Mouse (Mus musculus) forebrain, embryonic 14.5 days (tissue): Measurements from ENCODE around the gene Spag16. TPM values are rescaled to one million over a fixed set of nuclear protein-coding genes. Genes with fewer than 3 reads are reported as not detected.
A peak's percentile ranks its signal among the peaks of the same experiment; 100 is the strongest.

ENCODE experiments used
- ATAC-seq: fragments of 200-750 bp; cut with Nextera tagmentation; 2 replicates; pipeline ENCODE4 v1.8.0; 2017; ENCODE audit warnings: mild to moderate bottlenecking, moderate library complexity
- DNase-seq: peaks from one replicate; pipeline ENCODE4 v3.0.0-alpha.2; 2015; ENCODE audit warnings: low spot score
- H3K27ac ChIP-seq: fragments of 300-500 bp; sonication (generic); 2 replicates; pipeline ENCODE4 v1.5.1; 2014; ENCODE audit warnings: low read depth, mild to moderate bottlenecking, control low read depth, low read length, moderate library complexity
- H3K27me3 ChIP-seq: fragments of 300-500 bp; sonication (generic); replicated peaks from 2 replicates; pipeline ENCODE4 v1.6.1; 2014; ENCODE audit warnings: low read length, control low read depth, mixed read lengths; ENCODE audit not compliant: control insufficient read depth, insufficient read depth
- H3K36me3 ChIP-seq: fragments of 300-500 bp; sonication (generic); 2 replicates; pipeline ENCODE4 v1.6.1; 2014; ENCODE audit warnings: low read length, control low read depth; ENCODE audit not compliant: control insufficient read depth, insufficient read depth
- H3K4me1 ChIP-seq: fragments of 300-500 bp; sonication (generic); 2 replicates; pipeline ENCODE4 v1.6.1; 2014; ENCODE audit warnings: antibody characterized with exemption, low read length, control low read depth; ENCODE audit not compliant: control insufficient read depth, insufficient read depth
- H3K4me2 ChIP-seq: fragments of 300-500 bp; sonication (generic); 2 replicates; pipeline ENCODE4 v1.6.1; 2014; ENCODE audit warnings: mild to moderate bottlenecking, control low read depth, low read length
- H3K4me3 ChIP-seq: fragments of 300-500 bp; sonication (generic); 2 replicates; pipeline ENCODE4 v1.5.1; 2014; ENCODE audit warnings: low read depth, low read length, control low read depth
- H3K9ac ChIP-seq: fragments of 300-500 bp; sonication (generic); 2 replicates; pipeline ENCODE4 v1.6.1; 2014; ENCODE audit warnings: mild to moderate bottlenecking, low read length, control low read depth, moderate library complexity
- H3K9me3 ChIP-seq: fragments of 300-500 bp; sonication (generic); replicated peaks from 2 replicates; pipeline ENCODE4 v1.6.1; 2016; ENCODE audit warnings: low read length, control low read depth, mixed read lengths; ENCODE audit not compliant: control insufficient read depth
- WGBS: fragments of 180-500 bp; shearing (Covaris S2); extraction: QIAGEN DNeasy Blood & Tissue Kit; methylation state at CpG from one replicate; pipeline ENCODE4 v1.1.7; 2014; 5-methylcytosine and 5-hydroxymethylcytosine counted together
- polyA plus RNA-seq: library from polyadenylated mRNA; unstranded; fragments of >200 nt; fragmentation: Nextera tagmentation; extraction: Ambion mirVana; gene quantifications from 2 replicates; pipeline ENCODE4 v1.2.1, GENCODE M21; 2014

The Spag16 gene
- polyA plus RNA-seq, 1 experiment from 2014 or later: 1.7 TPM

DNA sequence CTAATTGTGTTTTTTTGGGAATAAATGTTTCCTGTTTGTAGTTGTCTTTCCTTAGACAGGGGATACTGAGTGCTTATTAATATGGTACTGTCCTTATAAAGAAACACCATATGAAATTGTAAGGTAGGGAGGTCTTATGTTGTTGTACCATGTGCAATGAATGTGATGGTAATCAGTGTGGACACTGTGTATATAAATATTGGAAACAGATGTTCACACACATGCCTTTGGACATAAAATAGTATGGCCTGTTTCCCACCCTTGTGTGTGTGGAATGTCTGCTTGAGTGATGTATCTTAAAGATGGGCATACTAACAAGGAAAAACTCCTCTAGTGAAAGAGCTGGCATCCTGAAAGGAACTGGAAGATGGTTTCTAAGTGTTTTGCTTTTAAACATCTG, 692.1 kb downstream of the Spag16 start:
- H3K27me3 ChIP-seq: no peaks in the 10 kb centered on the region
- H3K36me3 ChIP-seq: no peaks in the 10 kb centered on the region
- no peak overlapping the region for H3K9ac ChIP-seq
- ATAC-seq: no peak
- DNase-seq: no peak
- H3K9me3 ChIP-seq: no peaks in the 10 kb centered on the region
- H3K4me1 ChIP-seq: no peaks in the 10 kb centered on the region
- no peak overlapping the region for H3K4me2 ChIP-seq
- no peak overlapping the region for H3K27ac ChIP-seq
- H3K4me3 ChIP-seq: no peak overlapping the region

DNA sequence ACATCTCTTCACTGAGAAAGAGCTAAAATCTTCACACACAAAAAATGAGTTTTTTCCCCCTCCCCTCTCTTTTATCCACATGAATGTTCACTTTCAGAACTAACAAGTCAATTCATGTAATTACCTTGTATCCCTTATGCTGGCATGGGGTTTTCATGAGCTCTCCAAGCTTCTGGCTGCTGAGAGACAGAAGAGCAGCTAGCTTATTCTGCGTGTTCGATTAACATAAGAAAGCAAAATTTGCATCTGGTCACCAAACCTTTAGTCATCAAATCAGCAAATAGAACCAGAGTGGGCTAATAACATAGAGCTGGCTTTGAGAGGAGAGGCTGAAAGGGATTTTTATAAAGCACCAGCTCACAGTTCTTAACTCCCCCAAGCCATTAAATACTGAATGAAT, 700.4 kb downstream of the Spag16 start:
- H3K4me2 ChIP-seq: no peak overlapping the region
- H3K27me3 ChIP-seq: no peaks in the 10 kb centered on the region
- no peak overlapping the region for H3K9ac ChIP-seq
- no peaks in the 10 kb centered on the region for H3K9me3 ChIP-seq
- DNase-seq: peak; percentile 72
- WGBS: 5% methylated on average over 2 of the region's 2 CpGs
- no peaks in the 10 kb centered on the region for H3K36me3 ChIP-seq
- H3K4me3 ChIP-seq: no peak overlapping the region
- H3K27ac ChIP-seq: no peak overlapping the region
- peak; percentile 86 for ATAC-seq
- 0 out of 2 replicates have a peak, but pooled peaks cover 4% of the 10 kb centered on the region for H3K4me1 ChIP-seq

DNA sequence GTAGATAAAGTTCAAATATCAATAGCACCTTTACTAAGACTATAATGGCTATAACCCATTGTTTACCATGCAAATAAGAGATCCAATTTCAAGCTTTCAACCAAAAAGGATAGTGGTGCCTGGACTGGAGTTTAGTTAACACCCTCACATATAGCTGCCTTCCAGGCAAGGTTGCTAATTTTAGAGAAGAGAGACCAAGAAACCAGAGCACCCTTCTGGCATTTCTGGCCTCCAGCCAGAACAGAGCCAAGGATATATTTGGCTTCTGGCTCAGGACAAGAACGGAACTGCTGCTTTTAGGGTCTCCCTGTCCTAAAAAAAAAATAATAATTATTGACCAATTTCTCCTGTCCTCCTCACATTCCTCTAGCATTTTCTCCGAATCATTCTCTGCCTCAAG, 703.0 kb downstream of the Spag16 start:
- Histone ChIP-seq H3K4me3 (no peak overlapping the region), H3K27ac (no peak overlapping the region), H3K9me3 (no peaks in the 10 kb centered on the region), H3K4me2 (no peak overlapping the region), H3K36me3 (no peaks in the 10 kb centered on the region), H3K27me3 (no peaks in the 10 kb centered on the region), H3K4me1 (0 out of 2 replicates have a peak, but pooled peaks cover 4% of the 10 kb centered on the region), H3K9ac (no peak overlapping the region)
- DNase-seq (no peak), ATAC-seq (no peak)
- 83% methylated on average over 2 of the region's 2 CpGs for whole genome bisulfite sequencing

DNA sequence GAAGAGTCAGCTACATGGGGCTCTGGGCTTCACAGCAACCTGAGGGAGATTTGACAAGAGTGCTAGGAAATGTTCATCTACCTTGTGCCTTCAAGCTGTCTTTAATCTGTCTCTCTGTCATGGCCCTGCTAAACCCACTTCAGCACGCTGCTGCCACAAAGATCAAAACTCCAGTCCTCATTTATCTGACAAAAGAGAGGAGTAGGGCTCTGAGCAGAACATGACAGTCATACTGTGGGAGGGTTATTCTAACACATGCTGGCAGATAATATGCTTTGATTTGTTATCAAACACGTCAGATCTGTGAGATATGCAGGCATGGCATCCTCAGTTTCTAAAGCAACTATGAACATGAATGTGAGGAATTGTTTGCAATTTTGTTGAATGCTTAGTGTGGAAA, 725.1 kb downstream of the Spag16 start:
- 69% methylated on average over 2 of the region's 2 CpGs for WGBS
- ATAC-seq (no peak), DNase-seq (peak; percentile 33)
- no peaks in the 10 kb centered on the region for H3K4me1 ChIP-seq
- no peak overlapping the region for H3K4me2 ChIP-seq
- H3K9me3 ChIP-seq: no peaks in the 10 kb centered on the region
- H3K27ac ChIP-seq: no peak overlapping the region
- no peaks in the 10 kb centered on the region for H3K36me3 ChIP-seq
- no peak overlapping the region for H3K4me3 ChIP-seq
- H3K9ac ChIP-seq: no peak overlapping the region
- no peaks in the 10 kb centered on the region for H3K27me3 ChIP-seq

DNA sequence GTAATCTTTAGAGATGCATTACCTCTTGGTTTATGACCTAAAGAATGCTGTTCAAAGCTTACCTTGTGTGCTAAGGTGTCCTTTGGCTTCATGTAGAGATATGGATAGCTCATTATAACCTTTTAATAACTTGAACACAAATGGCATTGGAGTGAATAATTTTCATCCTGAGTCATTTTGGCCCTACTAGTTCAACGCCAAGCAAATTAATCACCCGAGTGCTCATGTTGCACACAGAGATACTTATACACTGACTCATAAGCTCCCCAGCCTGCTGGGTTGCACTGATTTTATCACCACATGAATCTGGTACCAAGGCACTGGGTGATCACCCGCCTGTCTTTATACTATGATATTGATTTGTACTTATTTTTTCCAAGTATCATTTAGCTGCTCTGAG, 795.0 kb downstream of the Spag16 start:
- H3K36me3 ChIP-seq: no peaks in the 10 kb centered on the region
- H3K4me1 ChIP-seq: peaks cover 4% of the 10 kb centered on the region; the same call in 1 of the 2 replicates
- no peak for ATAC-seq
- no peak overlapping the region for H3K4me3 ChIP-seq
- WGBS: 86% methylated on average over 3 of the region's 3 CpGs
- H3K9me3 ChIP-seq: no peaks in the 10 kb centered on the region
- no peak overlapping the region for H3K27ac ChIP-seq
- H3K4me2 ChIP-seq: no peak overlapping the region
- no peak for DNase-seq
- no peaks in the 10 kb centered on the region for H3K27me3 ChIP-seq
- no peak overlapping the region for H3K9ac ChIP-seq

DNA sequence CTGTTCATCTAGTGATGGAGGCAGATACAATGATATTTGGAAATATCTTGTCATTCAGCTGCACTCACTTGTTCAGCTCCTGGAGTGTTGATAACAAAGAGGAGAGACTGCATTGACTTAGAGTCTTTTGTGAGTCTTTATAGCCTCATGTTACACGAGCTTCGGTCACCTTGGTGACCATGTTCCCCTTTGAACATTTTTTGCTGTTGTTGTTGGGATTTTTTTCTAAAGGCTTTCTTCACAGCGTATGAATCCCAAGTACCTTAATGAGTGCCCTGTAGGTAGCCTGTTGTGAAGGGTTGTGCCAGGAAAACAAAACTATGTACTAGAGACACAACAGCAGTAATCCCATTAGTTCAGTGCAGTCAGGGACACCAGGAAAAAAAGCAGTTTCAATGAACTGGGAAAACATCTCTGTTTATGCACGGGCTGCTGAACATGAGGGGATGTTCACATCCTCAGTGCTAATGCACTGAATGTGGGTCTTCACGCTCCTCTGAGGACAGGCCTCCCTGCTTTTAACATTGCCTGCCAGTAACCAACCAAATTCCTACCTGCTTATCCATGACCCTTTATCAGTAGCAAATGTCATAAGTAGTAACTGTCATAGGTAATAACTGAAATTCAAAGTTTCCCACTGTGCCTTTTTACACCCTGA, 798.2 kb downstream of the Spag16 start:
- ATAC-seq (peak; percentile 46; the same call in 1 of the 2 replicates), DNase-seq (peak; percentile 40)
- H3K27me3 ChIP-seq: no peaks in the 10 kb centered on the region
- H3K27ac ChIP-seq: no peak overlapping the region
- H3K9me3 ChIP-seq: no peaks in the 10 kb centered on the region
- H3K4me2 ChIP-seq: no peak overlapping the region
- no peak overlapping the region for H3K4me3 ChIP-seq
- no peak overlapping the region for H3K9ac ChIP-seq
- WGBS: 4% methylated on average over 5 of the region's 5 CpGs
- peaks cover 4% of the 10 kb centered on the region; the same call in 1 of the 2 replicates for H3K4me1 ChIP-seq
- no peaks in the 10 kb centered on the region for H3K36me3 ChIP-seq

DNA sequence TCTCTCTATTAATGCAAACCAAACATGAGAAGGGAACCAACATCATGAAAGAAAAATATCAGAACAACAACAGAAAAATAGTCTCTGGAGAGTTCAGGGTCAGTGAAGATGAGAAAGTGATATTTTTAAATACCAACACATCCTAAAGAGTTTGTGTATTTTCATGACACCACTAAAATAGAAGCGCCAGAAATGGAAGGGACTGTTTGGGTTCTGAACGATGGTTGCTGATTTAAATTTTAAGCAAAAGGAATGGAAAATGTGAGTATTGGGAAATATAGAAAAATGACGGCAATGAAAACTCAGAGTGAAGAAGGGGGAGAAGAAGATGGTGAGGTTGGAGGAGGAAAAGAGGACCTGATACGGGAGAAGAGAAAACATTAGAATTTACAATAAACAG, 825.9 kb downstream of the Spag16 start:
- H3K9me3 ChIP-seq: no peaks in the 10 kb centered on the region
- 92% methylated on average over 4 of the region's 4 CpGs for WGBS
- H3K4me1 ChIP-seq: no peaks in the 10 kb centered on the region
- no peaks in the 10 kb centered on the region for H3K27me3 ChIP-seq
- H3K9ac ChIP-seq: no peak overlapping the region
- no peak overlapping the region for H3K27ac ChIP-seq
- no peak for DNase-seq
- ATAC-seq: no peak
- no peaks in the 10 kb centered on the region for H3K36me3 ChIP-seq
- H3K4me3 ChIP-seq: no peak overlapping the region
- H3K4me2 ChIP-seq: no peak overlapping the region

DNA sequence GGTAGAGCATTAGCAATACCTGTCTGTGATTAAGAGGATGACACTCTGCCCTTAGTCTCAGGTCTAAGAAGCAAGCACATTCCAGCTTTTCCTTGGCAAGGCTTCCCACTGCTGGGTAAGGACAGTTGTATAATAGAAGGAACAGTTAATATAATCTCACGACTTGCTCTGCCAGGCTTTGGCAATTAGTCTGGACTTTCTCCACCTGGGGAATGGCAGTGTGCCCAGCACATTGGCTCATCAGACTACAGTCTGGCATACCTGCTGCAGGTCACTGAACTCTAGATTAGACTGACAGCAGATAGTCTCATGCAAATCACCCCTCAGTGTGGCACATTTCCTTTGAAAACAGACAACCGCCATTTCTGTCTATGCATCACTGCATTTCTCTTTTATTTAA, 865.8 kb downstream of the Spag16 start:
- Histone ChIP-seq H3K27ac (no peak overlapping the region), H3K36me3 (no peaks in the 10 kb centered on the region), H3K4me1 (no peaks in the 10 kb centered on the region), H3K9me3 (no peaks in the 10 kb centered on the region), H3K4me2 (no peak overlapping the region), H3K9ac (no peak overlapping the region), H3K27me3 (no peaks in the 10 kb centered on the region), H3K4me3 (no peak overlapping the region)
- DNase-seq (no peak), ATAC-seq (no peak)
- 70% methylated on average over 2 of the region's 2 CpGs for WGBS

DNA sequence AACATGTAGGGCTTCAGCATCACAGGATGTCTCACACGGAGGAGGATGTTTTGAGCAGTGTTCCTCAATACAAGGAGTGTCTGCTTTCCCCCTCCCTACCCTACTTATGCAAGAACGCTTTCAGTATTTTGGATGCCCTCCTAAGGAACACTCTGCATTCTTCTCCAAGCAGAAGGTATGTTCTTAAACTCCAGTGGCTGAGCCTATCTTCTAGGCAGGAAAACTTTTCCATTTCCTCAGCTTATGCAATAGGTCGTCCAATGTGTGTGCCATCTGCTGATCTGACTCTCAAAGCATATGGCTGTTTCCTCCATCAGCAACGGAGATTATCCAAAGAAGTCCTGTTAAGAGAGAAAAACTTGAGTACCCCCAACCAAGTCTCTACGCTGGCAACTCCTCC, 873.5 kb downstream of the Spag16 start:
- Histone ChIP-seq H3K9ac (no peak overlapping the region), H3K4me1 (no peaks in the 10 kb centered on the region), H3K27me3 (no peaks in the 10 kb centered on the region), H3K4me2 (no peak overlapping the region), H3K4me3 (no peak overlapping the region), H3K9me3 (no peaks in the 10 kb centered on the region), H3K36me3 (no peaks in the 10 kb centered on the region), H3K27ac (no peak overlapping the region)
- DNase-seq (no peak), ATAC-seq (no peak)
- 86% methylated on average over 5 of the region's 5 CpGs for WGBS
